Mouse (Mus musculus): ENCODE results near the gene Csnk1g2.

DNA sequence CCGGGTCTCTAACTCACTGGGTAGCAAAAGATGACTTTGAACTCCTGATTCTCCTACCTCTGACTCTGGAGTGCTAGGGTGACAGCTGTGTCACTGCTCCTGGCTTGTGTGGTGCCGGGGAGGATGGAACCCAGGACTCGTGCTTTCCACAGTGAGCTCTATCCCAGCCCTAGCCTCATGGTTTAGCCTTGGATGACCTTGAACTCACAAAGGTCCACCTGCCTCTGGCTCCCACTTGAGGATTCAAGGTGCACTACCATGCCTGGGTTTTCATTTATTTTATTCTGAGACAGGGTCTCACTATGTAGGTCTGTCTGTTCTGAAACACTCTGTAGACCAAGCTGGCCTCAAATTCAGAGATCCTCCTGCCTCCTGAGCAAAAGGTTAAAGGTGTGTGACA, 8.8 kb upstream of the Csnk1g2 start:
- no peak for TF ChIP-seq CTCF (IDR thresholded peaks at IDR 0.05; ENCODE audit: borderline replicate concordance, insufficient read depth, low read depth, low read length)
- no peak for TF ChIP-seq POLR2A (IDR thresholded peaks at IDR 0.05; ENCODE audit: borderline replicate concordance, insufficient read depth, low read length)

Data from cerebellum, adult 2 months (tissue).